Mouse (Mus musculus): ENCODE results near the gene Hlcs.

Hlcs gene

DNA sequence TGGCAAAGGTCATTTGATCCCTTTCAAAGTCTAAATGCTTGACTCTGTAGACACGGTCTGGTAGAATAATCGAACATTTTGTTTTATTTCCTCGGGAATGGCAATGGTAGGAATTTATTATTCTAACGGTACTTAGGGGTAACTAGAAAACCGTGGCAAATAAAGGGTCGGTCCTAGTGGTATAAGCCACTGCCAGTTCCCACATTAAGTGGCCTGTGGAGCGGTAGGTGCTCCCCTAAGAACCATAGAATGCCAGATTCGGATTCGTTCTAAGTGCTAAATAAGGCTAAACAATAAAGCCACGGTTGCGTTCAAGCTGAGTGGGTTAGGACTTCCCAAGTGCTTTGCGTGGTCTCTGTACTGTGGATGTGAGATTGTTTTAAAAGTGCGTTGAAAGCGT is 216.9 kb downstream of the Hlcs start:
- no peak for DNase-seq (ENCODE audit: low read depth, low spot score)

DNA sequence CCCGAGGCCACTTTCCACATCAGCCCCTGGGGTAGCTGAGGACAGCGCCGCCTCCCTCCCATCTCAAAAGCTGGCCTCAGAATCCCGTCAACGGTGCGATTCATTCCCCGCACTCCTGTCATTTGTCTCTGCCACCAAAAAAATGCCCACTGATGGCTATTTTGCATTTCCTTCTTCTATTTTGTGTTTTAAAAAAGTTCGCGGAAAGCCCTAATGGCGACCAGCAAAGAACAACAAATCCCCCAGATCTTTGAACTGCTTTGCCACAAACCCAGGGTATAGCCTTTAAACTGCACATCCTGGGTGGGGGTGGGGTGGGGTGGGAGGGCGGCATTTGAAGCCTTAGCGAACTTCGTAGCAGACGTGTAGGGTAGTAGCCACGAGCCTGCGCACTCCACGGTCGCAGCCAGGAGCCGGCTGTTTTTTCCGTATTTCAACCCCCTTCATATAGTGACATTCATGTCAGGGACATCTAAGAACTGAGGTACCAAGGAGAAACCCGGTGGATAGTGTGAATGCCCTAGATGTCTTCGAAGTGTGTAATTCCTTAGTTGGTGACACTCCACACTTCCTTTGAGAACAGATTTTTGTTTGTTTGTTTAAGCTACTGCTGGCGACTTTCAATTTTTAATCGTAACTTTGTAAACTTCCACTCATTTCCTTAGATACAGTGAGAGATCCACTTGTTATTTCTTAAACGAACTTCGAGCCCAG is 218.1 kb downstream of the Hlcs start:
- no peak for DNase-seq (ENCODE audit: low read depth, low spot score)

DNA sequence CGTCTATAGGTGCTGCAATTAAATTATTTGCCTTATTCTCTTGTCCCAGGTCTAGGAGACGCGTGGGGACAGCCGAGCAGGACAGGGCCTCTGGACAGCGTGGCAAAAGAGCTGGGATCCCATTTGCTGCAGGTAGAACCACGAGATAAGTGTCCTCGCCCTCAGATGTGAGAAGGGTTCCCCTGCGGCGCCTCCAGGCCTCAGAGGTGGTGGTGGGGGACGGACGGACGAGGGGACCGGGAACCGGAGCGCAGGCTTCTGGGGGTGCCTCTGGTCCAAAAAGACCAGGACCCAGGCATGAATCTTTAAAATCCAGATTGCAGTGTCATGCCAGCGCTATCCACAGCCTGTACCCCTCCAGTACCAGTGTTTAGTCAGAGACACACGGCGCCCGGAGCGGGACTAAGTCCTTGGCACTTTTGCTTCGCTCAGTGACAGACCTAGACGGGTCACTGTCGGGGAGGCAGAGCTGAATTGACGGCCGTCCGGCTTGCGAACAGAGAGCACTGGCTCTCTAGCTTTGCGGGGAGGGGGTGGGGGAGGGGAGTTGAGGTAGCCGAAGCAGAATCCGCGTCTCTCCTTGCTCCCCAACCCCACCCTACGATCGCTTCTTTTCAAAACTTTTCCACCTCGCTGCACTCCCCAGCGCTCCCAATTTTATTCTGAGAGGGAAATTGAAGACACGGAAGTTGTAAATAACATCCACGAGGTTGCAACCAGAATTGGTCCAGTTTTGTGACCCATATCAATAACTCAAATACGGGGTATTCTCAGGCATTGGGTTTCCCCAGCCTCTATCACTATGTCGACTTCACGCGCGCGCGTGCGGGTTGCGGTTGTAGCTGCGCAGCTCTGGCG is 218.9 kb downstream of the Hlcs start:
- no peak for DNase-seq (ENCODE audit: low read depth, low spot score)

DNA sequence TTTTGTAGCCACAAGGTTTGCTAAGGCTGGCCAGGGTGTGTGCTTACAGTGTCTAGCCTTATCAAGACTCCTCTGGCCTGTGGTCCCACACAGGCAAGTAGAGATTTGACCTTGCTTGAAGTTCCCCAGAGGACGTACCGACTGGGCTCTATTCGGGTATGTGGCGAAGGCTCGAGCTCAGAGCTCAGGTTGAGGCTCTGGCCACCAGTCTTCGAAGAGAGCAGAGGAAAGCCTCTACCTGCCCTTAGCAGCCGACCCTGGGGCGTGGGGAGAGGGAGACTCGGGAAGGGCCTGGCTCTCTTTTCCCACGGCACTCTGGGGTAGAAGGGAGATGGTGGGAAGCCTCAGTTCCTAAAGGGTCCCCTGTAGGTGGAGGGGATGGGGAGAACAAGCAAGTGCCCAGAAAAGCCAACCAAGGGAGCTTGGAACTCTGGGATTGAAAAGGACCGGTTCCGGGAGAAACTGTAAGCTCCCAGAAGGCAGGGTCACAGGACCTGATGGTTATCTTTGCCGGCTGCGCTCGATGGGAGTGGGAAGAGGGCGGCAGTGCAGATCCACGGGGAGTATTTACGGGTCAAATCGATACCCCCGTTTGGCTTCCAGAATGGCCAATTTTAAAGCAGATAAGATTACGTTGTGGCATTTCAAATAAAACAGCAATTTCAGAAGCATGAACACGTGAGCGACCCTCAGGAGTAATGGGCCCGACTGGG is 220.1 kb downstream of the Hlcs start:
- DNase-seq (ENCODE audit: low read depth, low spot score), result no peak

DNA sequence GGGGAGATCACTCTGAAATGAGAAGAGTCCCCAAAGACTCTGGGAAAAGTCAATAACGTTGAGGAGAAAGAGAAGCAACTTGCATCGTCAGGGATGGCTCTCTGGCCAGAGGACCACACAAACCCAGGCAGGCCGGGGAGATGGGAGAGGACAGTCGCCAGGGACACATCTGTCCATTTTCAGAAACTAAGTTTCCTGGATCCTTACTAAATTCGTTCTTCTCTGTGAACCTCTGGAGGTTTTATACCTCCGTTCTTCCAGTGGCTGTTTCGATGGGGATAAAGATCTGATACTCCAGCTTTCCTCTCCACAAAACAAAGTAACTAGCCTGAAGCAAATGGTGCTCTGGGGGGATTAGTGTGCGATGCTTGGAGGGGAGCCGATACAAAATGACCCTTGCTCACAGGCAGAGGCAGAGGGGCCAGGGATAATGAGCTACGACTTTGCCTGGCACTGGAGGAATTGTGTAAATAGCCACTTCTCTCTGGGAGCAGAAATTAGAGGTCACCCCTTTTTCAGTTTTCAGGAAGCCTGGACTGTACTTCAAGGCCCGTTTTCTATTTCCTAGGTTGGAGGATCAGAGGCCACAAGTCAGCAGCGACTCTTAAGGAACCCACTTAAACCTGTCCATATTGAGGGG is 220.7 kb downstream of the Hlcs start:
- no peak for DNase-seq (ENCODE audit: low read depth, low spot score)

DNA sequence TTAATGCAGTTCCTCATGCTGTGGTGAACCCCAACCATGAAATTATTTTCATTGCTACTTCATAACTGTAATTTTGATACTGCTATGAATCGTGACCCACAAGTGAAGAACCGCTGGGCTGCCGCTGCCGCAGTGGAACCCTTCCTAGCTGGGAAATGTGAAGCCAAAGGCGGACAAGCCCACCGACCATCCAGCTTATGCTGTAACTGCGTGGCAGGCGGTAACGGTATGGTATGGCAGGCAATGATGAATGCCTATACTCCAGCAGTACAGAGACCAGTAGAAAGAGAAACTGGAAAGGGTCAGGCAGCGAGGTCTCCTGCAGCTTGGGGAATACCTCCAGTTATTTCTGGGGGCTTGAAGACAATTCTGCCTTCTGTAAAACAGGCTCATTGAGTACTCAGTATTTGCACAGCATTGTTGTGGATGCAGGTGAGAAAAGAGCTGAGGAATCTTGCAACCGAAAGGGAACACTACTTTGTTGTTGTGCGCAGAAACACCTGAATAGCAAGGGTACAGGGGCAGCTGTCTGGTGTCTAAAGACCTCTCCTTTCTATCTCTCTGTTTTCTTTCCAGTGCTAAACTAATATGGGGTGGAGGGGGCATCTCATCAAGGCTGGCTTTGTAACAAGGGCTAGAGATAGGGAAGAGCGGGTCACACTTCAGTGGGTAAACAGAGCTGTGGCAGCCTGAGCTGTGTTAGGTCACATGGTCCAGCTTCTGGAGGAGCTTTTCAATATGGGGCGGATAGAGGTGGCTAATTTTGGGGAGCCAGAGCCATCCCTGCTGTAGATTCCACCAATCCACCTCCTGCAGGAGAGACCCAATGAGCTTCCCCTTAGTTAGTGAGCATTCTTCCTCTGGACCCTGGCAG is 224.3 kb downstream of the Hlcs start:
- no peak for DNase-seq (ENCODE audit: low read depth, low spot score)

DNA sequence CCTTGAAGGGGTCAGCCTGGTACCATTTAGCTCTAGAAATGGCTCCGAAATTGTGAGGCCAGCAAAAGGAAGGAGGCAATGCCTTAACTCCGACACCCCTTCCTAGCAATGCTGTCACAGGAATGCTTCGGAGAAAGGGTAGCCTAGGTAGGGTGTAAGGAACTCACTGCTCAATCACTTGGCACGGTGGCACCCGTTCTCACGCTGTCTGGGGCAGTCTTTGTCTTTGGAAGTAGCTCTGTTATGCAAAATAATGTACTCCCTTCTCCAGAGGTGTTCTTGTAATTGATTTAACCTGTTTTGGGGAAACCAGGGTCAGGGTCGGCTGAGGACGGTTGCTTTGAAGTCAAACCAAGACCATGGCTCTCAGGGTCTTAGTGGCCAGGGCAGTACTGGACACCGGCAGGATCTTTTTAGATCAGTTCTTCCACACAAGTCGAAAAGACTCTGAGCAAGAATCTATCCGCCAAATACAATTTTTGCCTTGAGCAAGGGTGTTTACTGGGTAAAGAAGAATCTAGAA is 225.1 kb downstream of the Hlcs start:
- no peak for DNase-seq (ENCODE audit: low read depth, low spot score)

DNA sequence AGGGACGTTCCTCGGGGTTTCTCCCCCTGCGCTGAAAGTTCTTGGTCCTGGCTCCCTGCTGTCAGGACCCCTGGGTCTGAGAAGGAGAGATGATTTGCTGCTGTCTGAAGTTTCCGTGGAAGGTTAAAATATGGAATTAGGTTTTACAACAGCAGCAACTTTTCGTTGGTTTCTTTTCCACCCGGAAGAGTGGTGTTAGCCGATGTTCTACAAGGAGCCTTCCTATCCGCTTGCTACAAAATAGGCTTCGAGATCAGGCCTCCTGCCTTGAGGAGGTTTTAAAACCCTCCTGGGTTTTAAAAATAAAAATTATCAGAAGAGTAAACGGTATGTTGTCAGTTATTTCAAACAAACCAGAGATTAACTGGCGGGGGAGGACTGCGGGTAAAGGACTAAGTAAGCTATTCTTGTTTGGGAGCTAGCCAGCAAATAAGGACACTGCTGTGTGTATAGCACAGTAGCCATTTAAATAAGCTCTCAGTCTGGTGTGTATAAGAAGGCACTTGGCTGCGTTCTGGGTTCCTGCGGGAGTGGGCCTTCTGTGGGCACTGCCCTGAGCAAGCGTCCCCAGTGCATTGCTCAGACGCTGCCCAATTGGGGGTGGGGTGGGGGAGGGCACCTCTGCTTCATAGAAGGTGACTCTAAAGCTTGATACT is 225.7 kb downstream of the Hlcs start:
- no peak for DNase-seq (ENCODE audit: low read depth, low spot score)

DNA sequence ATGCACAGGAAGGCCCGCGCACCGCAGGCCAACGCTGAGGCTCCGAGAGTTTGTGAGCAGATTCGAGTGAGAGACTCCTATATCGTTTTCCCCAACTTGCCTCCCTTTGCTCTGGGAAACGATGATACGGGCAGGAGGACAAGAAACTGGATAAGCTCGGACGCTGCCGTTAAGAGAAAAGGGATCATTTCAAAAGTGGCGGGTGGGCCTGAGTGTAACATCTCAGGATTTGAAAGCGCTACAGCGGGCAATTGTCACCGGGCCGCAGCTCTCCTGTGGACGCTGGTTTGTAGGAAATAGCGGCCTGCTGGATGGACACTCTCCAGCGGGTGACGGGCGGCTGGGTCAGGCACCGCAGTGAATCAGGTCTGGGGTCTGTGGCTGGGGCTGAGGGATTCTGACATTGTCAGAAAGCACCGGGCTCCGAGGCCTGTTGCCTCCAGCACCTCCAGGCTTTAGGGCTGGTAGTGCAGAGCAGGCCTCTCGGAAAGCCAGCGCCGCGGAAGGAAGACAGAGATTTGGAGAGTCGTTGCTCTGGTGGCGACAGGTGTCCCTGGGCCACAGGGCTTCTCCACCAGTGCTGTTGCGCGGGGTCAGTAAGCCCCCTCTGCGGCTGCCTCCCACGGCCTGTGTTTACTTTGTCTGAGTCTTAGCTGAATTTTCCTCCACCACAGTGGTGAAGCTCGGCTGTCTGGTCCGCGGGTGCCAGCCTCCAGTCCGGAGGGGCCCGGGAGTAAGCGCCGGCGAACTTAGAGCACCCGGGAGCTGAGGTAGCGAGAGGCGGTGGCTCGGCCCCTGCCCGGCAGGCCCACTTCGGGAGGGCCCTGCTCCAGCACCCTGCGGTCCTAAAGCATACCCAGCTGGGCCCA is 226.4 kb downstream of the Hlcs start:
- DNase-seq (ENCODE audit: low read depth, low spot score), result no peak

DNA sequence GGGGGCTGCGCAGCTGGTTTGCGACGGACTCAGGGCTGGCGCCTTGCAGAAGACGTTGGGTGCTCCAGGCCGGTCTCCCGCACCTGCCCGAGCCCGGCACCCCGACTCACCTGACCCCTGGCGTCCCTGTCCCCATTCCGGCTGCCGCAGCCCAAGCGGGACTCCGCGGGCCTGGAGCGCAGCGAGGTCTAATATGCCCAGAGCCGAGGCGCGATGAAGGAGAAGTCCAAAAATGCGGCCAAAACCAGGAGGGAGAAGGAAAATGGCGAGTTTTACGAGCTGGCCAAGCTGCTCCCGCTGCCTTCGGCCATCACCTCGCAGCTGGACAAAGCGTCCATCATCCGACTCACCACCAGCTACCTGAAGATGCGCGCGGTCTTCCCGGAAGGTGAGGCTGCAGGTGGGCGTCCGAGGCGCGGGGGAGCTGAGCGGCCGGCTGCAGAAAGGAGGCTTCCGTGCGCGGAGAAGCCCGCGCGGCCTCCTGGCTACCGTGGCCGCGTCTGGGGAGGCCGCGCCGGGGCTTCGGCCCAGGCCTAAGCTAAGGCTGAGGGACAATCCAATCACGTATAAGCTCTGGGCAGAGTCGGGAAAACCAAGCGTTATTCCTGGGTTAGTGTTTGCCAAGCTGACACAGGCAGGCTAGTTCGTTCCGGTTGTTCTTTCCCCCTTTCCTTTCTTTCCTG is 227.6 kb downstream of the Hlcs start:
- DNase-seq (ENCODE audit: low read depth, low spot score), result no peak

DNA sequence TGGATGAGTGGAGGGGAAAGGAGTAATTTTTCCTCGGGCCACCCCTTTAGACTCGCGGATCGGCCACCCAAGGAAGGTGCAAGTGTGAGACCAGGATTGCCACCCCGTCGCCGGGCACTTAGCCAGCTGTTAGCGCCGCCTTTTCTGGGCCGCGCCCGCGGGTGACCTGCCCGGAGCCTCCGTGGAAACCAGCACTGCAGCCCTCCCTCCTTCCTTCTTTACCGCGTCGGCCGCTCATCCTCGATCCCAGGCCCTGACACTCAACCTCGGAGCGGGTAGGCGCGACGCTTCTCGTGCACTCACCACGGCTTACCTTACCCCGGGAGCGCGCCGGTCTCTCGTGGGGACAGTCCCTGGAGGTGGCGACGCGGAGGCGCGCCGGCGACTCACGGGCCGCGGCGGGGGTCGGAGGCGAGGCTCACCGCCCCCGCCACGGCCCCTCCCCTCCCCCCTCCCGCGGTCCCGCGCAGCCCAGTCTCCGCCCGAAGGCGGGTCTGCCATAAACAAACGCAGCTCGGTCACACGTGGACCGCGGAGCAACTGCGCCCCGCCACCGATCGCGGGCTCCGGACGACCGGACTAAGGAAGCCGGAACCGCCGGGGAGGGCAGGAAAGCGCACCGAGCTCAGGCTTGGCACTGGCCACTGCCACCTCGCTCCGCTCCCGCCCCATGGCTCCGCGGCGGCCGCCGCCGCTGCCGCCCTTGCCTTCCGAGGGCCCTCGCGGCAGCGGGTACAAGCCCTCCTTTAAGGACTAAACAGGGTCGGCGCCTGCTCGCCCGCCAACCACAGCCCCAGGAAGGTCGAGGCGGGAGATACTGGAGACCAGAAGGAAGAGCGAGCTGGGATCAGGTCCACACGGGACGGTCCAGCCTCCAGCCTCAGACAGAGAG is 228.4 kb downstream of the Hlcs start, which contains the start of gene Sim2:
Sim2 (plus strand) TSS at position 221 of the 892 bp plus-strand sequence.
- DNase-seq (ENCODE audit: low read depth, low spot score), result no peak

DNA sequence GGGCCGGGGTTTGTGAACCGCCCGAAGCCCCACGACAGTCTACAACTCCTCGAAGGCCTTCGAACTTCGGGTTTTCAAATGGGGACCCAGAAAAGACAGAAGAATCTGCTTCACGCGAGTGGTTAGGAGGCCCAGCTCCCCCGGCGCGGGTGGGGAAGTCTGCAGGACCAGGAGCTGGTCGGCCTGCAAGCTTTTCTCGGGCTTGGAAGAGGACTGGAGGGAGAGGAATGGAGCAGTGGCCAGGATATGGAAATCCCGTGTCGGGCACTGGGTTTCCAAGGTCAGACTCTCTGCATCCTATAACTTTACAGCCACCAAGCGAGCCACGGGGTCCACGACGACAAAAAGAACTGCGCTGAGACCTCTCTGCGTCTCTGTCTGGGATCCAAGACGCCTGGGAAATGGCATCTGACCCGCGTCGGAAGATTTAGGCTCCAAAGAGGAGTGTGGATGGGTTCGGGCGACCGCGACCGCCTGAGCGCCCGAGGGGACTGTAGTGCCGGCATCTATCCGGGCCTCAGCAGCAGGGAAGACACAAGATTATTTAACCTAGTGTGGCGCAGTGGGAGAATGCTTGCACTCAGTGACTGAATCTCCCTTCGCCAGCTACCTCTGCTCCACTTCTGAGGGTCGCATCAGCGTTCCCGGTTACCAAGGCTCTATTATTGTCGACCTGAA is 229.4 kb downstream of the Hlcs start:
- DNase-seq (ENCODE audit: low read depth, low spot score), result no peak

DNA sequence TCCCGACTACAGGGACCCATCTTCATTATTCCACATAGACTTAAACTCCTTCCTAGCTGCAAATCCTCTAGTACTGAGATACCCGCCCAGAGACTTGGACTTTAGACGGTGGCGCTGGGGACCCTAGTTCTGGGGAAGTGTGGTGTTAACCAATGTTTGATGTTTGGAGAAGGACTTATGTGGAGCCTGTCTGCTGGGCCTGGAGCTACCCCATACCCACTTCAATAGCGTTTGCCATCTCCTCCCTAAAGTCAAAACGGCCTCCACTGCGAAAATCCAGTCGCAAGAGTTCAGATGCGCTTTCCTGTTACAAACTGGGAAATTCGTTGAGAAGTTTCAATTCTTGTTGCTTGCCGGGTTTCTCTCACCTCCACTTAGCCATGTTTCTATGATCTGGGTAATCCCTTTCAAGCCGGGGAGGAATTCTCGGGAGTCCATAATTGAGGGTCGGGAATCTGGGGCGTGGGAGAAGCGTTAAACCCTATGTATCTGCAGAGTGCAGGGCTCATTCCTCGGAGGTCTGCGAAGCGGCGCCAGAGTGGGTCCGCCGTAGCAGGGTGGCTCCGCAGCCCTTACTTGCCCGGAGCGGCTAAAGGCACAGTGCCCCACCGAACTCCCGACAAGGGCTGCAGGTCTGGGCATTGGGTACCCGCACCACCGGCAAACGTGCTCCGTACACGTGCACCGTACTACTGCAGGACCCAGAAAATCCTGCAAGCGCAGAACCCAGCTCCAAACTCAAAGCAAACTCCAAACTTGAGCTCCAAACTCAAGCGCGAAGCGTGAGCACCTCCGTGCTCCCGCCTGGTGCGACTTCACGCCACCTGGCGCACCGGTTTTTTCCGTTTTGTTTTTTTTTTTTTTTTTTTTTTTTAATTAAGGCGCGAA is 230.2 kb downstream of the Hlcs start:
- DNase-seq (ENCODE audit: low read depth, low spot score), result no peak

DNA sequence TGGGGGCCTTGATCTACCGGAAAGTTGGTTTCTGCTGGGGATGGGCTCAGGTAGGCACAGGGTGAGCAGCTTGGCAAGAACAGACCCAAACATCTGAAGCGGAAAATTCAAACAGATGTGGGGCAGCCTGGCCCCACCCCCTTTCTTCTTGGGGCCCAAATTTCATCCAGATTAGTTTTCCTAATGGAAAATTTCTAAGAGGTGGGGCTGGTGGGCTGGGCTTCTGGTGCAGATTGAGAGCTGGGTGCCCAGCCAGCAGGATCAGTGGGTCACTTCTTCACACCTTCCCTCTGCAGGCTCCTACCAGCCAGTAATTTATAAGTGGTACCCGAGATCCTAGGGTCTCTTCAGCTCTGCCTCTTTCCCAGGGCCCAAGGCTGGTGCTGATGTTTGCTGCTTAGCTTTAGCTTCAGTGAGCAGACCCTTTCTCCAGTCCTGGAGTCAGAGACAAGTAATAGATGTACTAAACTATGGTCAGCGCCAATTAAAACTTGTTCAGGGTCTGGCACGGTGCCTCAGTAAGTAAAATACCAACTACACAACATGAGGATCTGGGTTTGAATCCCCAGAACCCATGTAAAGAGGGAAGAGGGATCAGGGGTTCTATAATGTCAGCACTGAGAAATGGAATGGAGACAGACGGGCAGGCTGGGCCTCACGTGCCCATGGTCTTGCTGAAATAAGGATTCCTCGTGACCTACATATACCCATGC is 231.2 kb downstream of the Hlcs start:
- DNase-seq (ENCODE audit: low read depth, low spot score), result no peak

DNA sequence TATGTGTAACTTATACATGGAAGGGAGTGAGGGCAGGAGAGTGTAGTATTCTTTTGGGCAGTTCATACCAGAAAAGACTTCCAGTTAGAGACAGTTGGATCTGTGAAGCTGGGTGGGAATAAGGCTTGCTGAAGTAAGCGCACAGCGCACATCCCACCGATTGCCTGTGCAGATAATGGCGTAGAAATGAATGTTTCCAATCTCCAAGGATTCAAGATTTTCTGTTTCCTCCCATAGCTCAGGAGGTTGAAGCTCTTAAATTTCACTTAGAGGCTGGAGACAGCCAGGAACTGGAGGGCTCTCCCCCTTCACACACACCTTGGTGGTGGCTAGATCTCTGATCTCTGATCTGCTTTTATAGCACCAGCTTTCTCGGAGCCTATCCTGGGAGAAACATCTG is 231.8 kb downstream of the Hlcs start:
- DNase-seq (ENCODE audit: low read depth, low spot score), result no peak

Data from retina, adult 2 months (tissue).